Mouse (Mus musculus): Measurements from ENCODE around the gene Nipsnap3b. TPM values are rescaled to one million over a fixed set of nuclear protein-coding genes. Genes with fewer than 3 reads are reported as not detected.

Gene Nipsnap3b
- 157 and 158 TPM in 2 replicates for polyA plus RNA-seq (2015; fragmentation: Nextera tagmentation; extraction: Ambion mirVana)

GRCm38 (mm10) chr4:53011732-53012361 is at the start of gene Nipsnap3b:
Gene Nipsnap3b (plus strand): TSS chr4:53011880.
- peaks cover 14% of the 10 kb centered on the region for H3K36me3 ChIP-seq (ENCODE audit: control insufficient read depth, insufficient read depth)
- no peaks in the 10 kb centered on the region for H3K9me3 ChIP-seq (ENCODE audit: control insufficient read depth, low read length)
- H3K9ac ChIP-seq (replicated peaks; ENCODE audit: low read depth, low read length): peak within 1 kb of the TSS; percentile 84
- H3K4me1 ChIP-seq (replicated peaks; ENCODE audit: control insufficient read depth, insufficient read depth, low read length): peaks cover 6% of the 10 kb centered on the region; the same call in 1 of the 2 replicates
- under 1% methylated on average over 63 of the region's 63 CpGs for WGBS
- H3K27me3 ChIP-seq (replicated peaks; ENCODE audit: control insufficient read depth, insufficient read depth, low read length): no peaks in the 10 kb centered on the region
- H3K27ac ChIP-seq (ENCODE audit: low read length): peak within 1 kb of the TSS; percentile 81
- H3K4me3 ChIP-seq (replicated peaks; ENCODE audit: low read length): peak within 1 kb of the TSS; percentile 69
- peak within 1 kb of the TSS; percentile 48 for H3K4me2 ChIP-seq (ENCODE audit: low read length)
- ATAC-seq: peak; percentile 95

GRCm38 (mm10) chr4:52964247-52964646 is 47.4 kb upstream of the Nipsnap3b start, which contains the start of gene Olfr270:
Gene Olfr270 (plus strand): TSS chr4:52964547.
- Histone ChIP-seq H3K4me1 (replicated peaks; ENCODE audit: control insufficient read depth, insufficient read depth, low read length) (no peaks in the 10 kb centered on the region), H3K27ac (ENCODE audit: low read length) (no peak within 1 kb of the TSS)
- ATAC-seq: no peak

GRCm38 (mm10) chr4:52985216-52985615 is 26.5 kb upstream of the Nipsnap3b start:
- peak; percentile 59; the same call in 1 of the 2 replicates for ATAC-seq
- H3K9ac ChIP-seq (replicated peaks; ENCODE audit: low read depth, low read length): no peak overlapping the region
- WGBS: 79% methylated on average over 2 of the region's 2 CpGs

More at GRCm38 (mm10) chr4:52964247-52964646, 47.4 kb upstream of the Nipsnap3b start, which contains the start of gene Olfr270:
- H3K4me2 ChIP-seq (ENCODE audit: low read length): no peak within 1 kb of the TSS
- H3K27me3 ChIP-seq (replicated peaks; ENCODE audit: control insufficient read depth, insufficient read depth, low read length): no peaks in the 10 kb centered on the region
- H3K4me3 ChIP-seq (replicated peaks; ENCODE audit: low read length): no peak within 1 kb of the TSS
- H3K36me3 ChIP-seq (ENCODE audit: control insufficient read depth, insufficient read depth): no peaks in the 10 kb centered on the region
- H3K9ac ChIP-seq (replicated peaks; ENCODE audit: low read depth, low read length): no peak within 1 kb of the TSS
- no peaks in the 10 kb centered on the region for H3K9me3 ChIP-seq (ENCODE audit: control insufficient read depth, low read length)

GRCm38 (mm10) chr4:52986266-52986665 is 25.4 kb upstream of the Nipsnap3b start:
- no peak for ATAC-seq
- Histone ChIP-seq H3K27me3 (replicated peaks; ENCODE audit: control insufficient read depth, insufficient read depth, low read length) (no peaks in the 10 kb centered on the region), H3K36me3 (ENCODE audit: control insufficient read depth, insufficient read depth) (no peaks in the 10 kb centered on the region), H3K4me3 (replicated peaks; ENCODE audit: low read length) (no peak overlapping the region), H3K4me1 (replicated peaks; ENCODE audit: control insufficient read depth, insufficient read depth, low read length) (no peaks in the 10 kb centered on the region; the same call in 1 of the 2 replicates), H3K9ac (replicated peaks; ENCODE audit: low read depth, low read length) (no peak overlapping the region), H3K27ac (ENCODE audit: low read length) (no peak overlapping the region), H3K9me3 (ENCODE audit: control insufficient read depth, low read length) (no peaks in the 10 kb centered on the region), H3K4me2 (ENCODE audit: low read length) (no peak overlapping the region)
- 76% methylated on average over 2 of the region's 2 CpGs for WGBS

More at GRCm38 (mm10) chr4:52985216-52985615, 26.5 kb upstream of the Nipsnap3b start:
- no peak overlapping the region for H3K27ac ChIP-seq (ENCODE audit: low read length)
- no peaks in the 10 kb centered on the region for H3K36me3 ChIP-seq (ENCODE audit: control insufficient read depth, insufficient read depth)
- H3K9me3 ChIP-seq (ENCODE audit: control insufficient read depth, low read length): no peaks in the 10 kb centered on the region
- no peak overlapping the region for H3K4me2 ChIP-seq (ENCODE audit: low read length)
- no peak overlapping the region for H3K4me3 ChIP-seq (replicated peaks; ENCODE audit: low read length)
- no peaks in the 10 kb centered on the region for H3K27me3 ChIP-seq (replicated peaks; ENCODE audit: control insufficient read depth, insufficient read depth, low read length)
- H3K4me1 ChIP-seq (replicated peaks; ENCODE audit: control insufficient read depth, insufficient read depth, low read length): no peaks in the 10 kb centered on the region; the same call in 1 of the 2 replicates

GRCm38 (mm10) chr4:52989248-52989647 is 22.4 kb upstream of the Nipsnap3b start, which contains the start of gene Nipsnap3a:
Gene Nipsnap3a (plus strand): TSS chr4:52989272.
- ATAC-seq: peak; percentile 59
- H3K27ac ChIP-seq (ENCODE audit: low read length): no peak within 1 kb of the TSS
- no peaks in the 10 kb centered on the region for H3K9me3 ChIP-seq (ENCODE audit: control insufficient read depth, low read length)
- H3K27me3 ChIP-seq (replicated peaks; ENCODE audit: control insufficient read depth, insufficient read depth, low read length): no peaks in the 10 kb centered on the region
- 33% methylated on average over 12 of the region's 12 CpGs for WGBS
- H3K4me1 ChIP-seq (replicated peaks; ENCODE audit: control insufficient read depth, insufficient read depth, low read length): no peaks in the 10 kb centered on the region; the same call in 1 of the 2 replicates
- peak within 1 kb of the TSS; percentile 31 for H3K4me2 ChIP-seq (ENCODE audit: low read length)
- no peak within 1 kb of the TSS for H3K4me3 ChIP-seq (replicated peaks; ENCODE audit: low read length)
- H3K9ac ChIP-seq (replicated peaks; ENCODE audit: low read depth, low read length): no peak within 1 kb of the TSS
- no peaks in the 10 kb centered on the region for H3K36me3 ChIP-seq (ENCODE audit: control insufficient read depth, insufficient read depth)

- no peaks in the 10 kb centered on the region for H3K36me3 ChIP-seq (ENCODE audit: control insufficient read depth, insufficient read depth)
- H3K4me1 ChIP-seq (replicated peaks; ENCODE audit: control insufficient read depth, insufficient read depth, low read length): no peaks in the 10 kb centered on the region
- no peak for ATAC-seq
- H3K4me2 ChIP-seq (ENCODE audit: low read length): no peak overlapping the region
- 93% methylated on average over 6 of the region's 6 CpGs for WGBS
- H3K9me3 ChIP-seq (ENCODE audit: control insufficient read depth, low read length): no peaks in the 10 kb centered on the region
- H3K9ac ChIP-seq (replicated peaks; ENCODE audit: low read depth, low read length): no peak overlapping the region
- H3K27ac ChIP-seq (ENCODE audit: low read length): no peak overlapping the region
- no peak overlapping the region for H3K4me3 ChIP-seq (replicated peaks; ENCODE audit: low read length)
- H3K27me3 ChIP-seq (replicated peaks; ENCODE audit: control insufficient read depth, insufficient read depth, low read length): no peaks in the 10 kb centered on the region
These were observed 12.2 kb upstream of the Nipsnap3b start for GRCm38 (mm10) chr4:52999449-52999848.

- no peak overlapping the region for H3K4me3 ChIP-seq (replicated peaks; ENCODE audit: low read length)
- 85% methylated on average over 8 of the region's 8 CpGs for WGBS
- no peaks in the 10 kb centered on the region for H3K4me1 ChIP-seq (replicated peaks; ENCODE audit: control insufficient read depth, insufficient read depth, low read length)
- no peak overlapping the region for H3K9ac ChIP-seq (replicated peaks; ENCODE audit: low read depth, low read length)
- no peaks in the 10 kb centered on the region for H3K36me3 ChIP-seq (ENCODE audit: control insufficient read depth, insufficient read depth)
- H3K4me2 ChIP-seq (ENCODE audit: low read length): no peak overlapping the region
- no peaks in the 10 kb centered on the region for H3K27me3 ChIP-seq (replicated peaks; ENCODE audit: control insufficient read depth, insufficient read depth, low read length)
- no peak for ATAC-seq
- no peaks in the 10 kb centered on the region for H3K9me3 ChIP-seq (ENCODE audit: control insufficient read depth, low read length)
- no peak overlapping the region for H3K27ac ChIP-seq (ENCODE audit: low read length)
These were observed 11.5 kb upstream of the Nipsnap3b start for GRCm38 (mm10) chr4:53000154-53000553.

GRCm38 (mm10) chr4:53009183-53009582 is 2.5 kb upstream of the Nipsnap3b start:
- H3K4me1 ChIP-seq (replicated peaks; ENCODE audit: control insufficient read depth, insufficient read depth, low read length): peaks cover 6% of the 10 kb centered on the region; the same call in 1 of the 2 replicates

GRCm38 (mm10) chr4:53009871-53010270 is 1.8 kb upstream of the Nipsnap3b start:
- H3K36me3 ChIP-seq (ENCODE audit: control insufficient read depth, insufficient read depth): peaks cover under 1% of the 10 kb centered on the region; the same call in 1 of the 2 replicates
- no peaks in the 10 kb centered on the region for H3K9me3 ChIP-seq (ENCODE audit: control insufficient read depth, low read length)
- no peak for ATAC-seq
- no peak overlapping the region for H3K27ac ChIP-seq (ENCODE audit: low read length)
- no peak overlapping the region for H3K4me2 ChIP-seq (ENCODE audit: low read length)
- H3K9ac ChIP-seq (replicated peaks; ENCODE audit: low read depth, low read length): no peak overlapping the region
- 96% methylated on average over 4 of the region's 4 CpGs for WGBS
- H3K4me3 ChIP-seq (replicated peaks; ENCODE audit: low read length): no peak overlapping the region
- H3K27me3 ChIP-seq (replicated peaks; ENCODE audit: control insufficient read depth, insufficient read depth, low read length): no peaks in the 10 kb centered on the region
- peaks cover 6% of the 10 kb centered on the region; the same call in 1 of the 2 replicates for H3K4me1 ChIP-seq (replicated peaks; ENCODE audit: control insufficient read depth, insufficient read depth, low read length)

More at GRCm38 (mm10) chr4:53009183-53009582, 2.5 kb upstream of the Nipsnap3b start:
- no peak overlapping the region for H3K4me2 ChIP-seq (ENCODE audit: low read length)
- no peak overlapping the region for H3K9ac ChIP-seq (replicated peaks; ENCODE audit: low read depth, low read length)
- WGBS: 68% methylated on average over 4 of the region's 4 CpGs
- no peaks in the 10 kb centered on the region for H3K36me3 ChIP-seq (ENCODE audit: control insufficient read depth, insufficient read depth)
- ATAC-seq: no peak
- H3K9me3 ChIP-seq (ENCODE audit: control insufficient read depth, low read length): no peaks in the 10 kb centered on the region
- H3K4me3 ChIP-seq (replicated peaks; ENCODE audit: low read length): no peak overlapping the region
- H3K27me3 ChIP-seq (replicated peaks; ENCODE audit: control insufficient read depth, insufficient read depth, low read length): no peaks in the 10 kb centered on the region
- no peak overlapping the region for H3K27ac ChIP-seq (ENCODE audit: low read length)

Measured in forebrain, embryonic 16.5 days (tissue).